Mouse (Mus musculus) C2C12 (cell line): Measurements from ENCODE around the gene Zfp788.
A peak's percentile ranks its signal among the peaks of the same experiment; 100 is the strongest.

Source experiments
- CTCF ChIP-seq: IDR thresholded peaks from one replicate; pipeline ENCODE4 v1.5.1; 2011; ENCODE audit not compliant: control insufficient read depth, insufficient read depth, insufficient read length
- FOSL1 ChIP-seq: IDR thresholded peaks from one replicate; pipeline ENCODE4 v1.8.0; 2011; ENCODE audit warnings: mild to moderate bottlenecking, low read length; ENCODE audit not compliant: poor library complexity, insufficient read depth, severe bottlenecking
- MYOG ChIP-seq: IDR thresholded peaks from one replicate; pipeline ENCODE4 v1.6.1; 2011; ENCODE audit not compliant: control insufficient read depth, insufficient read length; ENCODE audit errors: extremely low read depth
- USF1 ChIP-seq: IDR thresholded peaks from one replicate; pipeline ENCODE4 v1.6.1; 2011; ENCODE audit warnings: low read depth, mild to moderate bottlenecking, control low read depth, moderate library complexity

DNA sequence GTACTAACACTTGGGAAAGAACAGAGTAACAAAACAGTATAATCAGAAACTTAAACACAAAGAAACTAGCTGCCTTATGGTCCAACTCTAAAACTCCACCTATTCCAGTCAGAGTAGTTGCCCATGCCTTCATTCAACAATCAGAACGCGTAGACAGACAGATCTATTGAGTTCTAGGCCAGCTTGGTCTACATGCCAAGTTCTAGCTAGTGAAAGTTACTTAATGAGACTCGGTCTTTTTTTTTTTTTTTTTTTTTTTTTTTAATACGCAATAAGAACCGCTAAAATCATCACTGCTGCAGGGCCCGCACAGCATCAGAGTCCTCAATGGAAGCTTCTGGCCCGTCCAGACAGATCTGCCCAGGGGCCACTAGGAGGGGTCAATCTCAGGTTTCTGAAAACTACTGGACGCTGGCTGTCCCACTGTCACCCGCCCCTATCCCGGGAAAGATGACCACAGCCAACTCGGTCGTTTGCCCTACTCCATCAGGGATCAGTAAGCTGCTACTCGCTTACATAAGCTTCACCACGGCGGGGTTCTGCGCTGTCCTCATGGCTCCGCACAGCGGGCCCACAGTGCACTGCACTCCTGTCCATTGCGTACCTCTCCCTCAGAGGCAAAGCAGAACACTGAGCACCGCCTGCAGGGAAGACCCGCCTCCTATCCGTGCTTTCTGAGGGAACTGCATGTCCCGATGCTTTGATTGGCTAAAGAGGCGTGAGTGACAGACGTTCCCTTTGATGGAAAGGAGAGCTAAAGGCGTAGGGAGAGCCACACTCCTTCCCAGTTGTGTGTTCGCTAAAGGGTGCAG lies at the start of gene Zfp788:
- TF ChIP-seq FOSL1 (no peak), MYOG (no peak), CTCF (peak; percentile 67), USF1 (no peak)
